Mouse (Mus musculus): Measurements from ENCODE around the gene Akap2.

Gene Akap2

DNA sequence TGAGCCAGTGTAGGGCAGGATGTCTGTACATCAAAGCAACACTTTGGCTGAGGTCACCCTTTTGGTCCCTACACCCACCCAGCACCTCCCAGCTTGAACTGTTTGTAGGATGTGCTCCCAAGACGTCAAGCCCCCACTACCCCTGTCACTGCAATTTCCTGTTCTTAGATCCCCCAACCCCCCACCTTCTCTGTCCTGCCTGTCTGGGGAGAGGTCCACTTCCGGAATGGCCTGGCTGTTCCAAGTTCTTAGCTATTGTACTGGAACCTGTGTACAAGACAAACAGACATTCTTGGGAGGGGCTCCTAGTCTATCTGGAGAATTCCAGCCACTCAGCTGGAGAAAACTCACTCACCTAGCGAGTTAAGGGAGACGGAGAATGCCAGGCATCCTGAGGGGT, 116.7 kb downstream of the Akap2 start:
- DNase-seq (ENCODE audit: low spot score) = no peak

DNA sequence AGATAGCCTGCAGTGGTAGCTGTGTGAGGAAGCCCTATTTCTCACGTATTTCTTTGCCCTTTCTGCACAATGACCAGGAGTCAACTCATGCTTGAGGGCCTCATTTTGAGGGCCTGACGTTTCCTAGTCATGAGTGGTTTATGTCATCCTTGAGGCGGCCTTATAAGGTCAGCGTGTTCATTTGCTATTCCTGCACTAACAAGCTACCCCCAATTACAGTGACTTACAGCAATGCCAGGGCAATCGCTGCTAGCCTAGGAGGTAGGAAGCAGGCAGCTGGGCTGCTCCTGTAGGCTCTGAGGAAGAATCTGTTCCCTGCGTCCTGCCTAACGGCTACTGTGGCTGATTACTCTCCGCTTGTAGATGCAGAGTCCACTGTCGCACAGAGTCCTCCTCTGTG, 119.6 kb downstream of the Akap2 start:
- DNase-seq (ENCODE audit: low spot score) = no peak

DNA sequence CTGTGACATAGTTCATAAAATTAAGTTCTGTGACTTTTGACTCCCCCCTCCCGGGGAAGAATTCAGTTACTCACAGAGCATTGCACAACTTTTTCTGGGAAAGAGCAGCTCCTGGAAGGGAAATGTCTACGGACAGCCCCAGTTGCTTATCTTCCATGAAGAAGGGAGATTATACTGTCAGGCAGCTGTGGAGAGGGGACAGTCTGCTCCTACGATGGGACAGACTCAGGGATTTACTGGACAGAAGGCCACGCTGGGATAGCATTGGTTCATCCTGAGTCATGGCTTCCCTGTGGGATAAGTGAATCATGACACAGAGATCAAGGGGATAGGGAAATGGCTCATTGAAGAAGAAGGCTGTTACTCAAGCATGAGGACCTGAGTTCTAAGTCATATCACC, 121.9 kb downstream of the Akap2 start:
- DNase-seq (ENCODE audit: low spot score) = no peak

DNA sequence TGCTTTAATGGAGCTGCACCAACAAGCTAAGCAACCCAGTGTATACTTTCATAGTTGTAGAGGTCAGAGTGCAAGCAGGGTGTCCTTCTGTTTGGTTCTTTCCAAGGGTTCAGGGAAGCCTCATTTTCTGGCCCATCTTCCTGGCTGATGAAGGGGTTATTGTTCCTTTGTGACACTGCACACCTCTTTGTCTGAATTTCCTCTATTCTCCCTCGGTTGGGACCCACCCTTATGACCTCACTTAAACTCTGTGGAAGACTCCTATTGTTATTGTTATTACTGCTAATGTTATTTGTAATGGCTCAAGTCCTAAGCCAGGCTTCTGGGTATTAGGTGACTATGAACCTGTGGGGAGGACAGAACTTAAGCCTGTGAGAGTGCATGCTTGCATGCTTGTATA, 124.5 kb downstream of the Akap2 start:
- no peak for DNase-seq (ENCODE audit: low spot score)

DNA sequence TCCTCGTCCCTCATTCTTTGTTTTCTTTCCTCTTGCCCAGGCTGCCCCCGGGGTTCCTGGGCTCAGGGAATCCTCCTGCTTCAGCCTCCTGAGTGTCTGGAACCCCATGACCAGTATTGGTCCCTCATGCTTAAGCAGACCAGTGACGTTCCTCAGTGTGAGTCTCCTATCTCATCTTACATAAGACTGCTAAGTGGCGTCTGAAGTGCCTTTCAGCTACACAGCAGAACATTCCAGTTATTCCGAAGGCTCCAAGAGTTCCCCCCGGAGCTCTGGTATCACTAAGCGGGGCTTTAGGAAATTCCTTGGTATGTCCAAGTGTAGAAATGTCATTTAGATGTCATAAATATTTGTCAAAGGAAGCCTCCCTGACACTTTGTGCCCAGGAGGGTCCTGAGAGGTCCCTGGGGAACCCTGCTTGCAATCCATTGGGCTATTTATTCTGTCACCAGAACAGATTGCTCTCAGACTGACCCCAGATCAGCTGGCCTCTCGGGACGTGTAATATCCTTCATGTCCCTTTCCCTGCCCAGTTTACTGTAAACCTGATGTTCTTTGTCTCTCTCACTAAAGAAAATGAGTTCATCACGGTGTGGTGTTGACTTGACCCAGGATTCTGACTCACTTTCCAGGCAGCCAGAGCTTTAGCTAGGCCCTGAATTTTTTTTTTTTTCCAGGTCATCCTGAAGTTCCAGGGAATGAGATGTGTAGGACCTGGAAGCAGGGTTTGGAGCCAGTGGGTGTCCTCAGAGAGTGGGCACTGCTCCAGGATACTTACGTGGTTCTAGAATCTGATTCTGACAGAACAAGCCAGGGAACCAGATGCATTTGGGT, 125.2 kb downstream of the Akap2 start:
- DNase-seq (ENCODE audit: low spot score) = no peak

DNA sequence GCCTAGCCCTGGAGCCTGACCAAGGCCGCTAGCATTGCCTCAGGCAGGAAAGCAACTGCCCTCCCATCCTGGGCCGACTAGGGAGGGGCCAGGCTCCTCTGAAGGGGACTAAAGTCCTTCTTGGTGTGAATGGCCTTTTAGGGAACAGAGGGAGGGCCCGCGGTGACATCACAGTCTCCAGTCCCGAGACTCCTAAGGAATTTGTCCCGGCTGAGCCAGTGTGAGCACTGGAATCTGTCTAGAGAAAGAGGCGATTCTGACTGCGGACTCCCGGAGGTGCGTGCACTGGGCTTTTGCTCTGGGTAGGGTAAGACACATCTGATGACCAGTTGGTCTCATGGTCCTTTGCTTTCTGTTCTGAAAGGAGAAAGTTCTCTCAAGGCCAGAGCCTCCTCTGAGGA, 127.6 kb downstream of the Akap2 start:
- DNase-seq (ENCODE audit: low spot score) = no peak

DNA sequence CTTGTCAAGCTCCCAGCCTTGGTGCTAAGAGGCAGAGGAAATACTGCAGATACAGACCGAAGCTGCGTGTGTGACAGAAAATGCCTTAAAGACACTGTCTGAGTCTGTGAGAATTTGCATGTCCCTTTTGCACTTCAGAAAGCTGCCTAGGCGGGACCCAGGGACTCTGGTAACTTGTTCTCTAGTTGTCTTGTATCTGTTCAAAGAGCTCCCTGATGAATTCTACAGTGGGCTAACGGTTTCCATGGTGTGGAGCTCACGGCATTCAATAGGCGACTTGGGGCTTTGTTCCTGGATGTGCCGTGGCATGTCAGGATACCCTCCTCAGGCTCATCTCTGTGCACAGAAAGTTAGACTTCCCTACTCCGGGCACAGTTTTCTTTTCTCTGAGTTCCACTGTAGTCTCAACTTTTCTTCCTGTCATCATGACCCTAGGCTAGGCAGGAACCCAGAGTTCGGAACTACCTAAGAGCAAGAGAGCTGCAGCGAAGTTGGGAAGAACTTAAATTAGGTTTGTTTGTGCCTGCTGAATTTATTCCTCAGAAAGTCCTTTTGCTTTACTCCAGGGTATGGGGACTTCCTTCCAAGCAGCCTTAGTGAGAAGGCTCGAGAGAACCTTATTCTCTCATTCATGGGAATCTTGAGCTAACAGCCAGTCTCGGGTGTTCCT, 128.2 kb downstream of the Akap2 start:
- DNase-seq (ENCODE audit: low spot score) = no peak

DNA sequence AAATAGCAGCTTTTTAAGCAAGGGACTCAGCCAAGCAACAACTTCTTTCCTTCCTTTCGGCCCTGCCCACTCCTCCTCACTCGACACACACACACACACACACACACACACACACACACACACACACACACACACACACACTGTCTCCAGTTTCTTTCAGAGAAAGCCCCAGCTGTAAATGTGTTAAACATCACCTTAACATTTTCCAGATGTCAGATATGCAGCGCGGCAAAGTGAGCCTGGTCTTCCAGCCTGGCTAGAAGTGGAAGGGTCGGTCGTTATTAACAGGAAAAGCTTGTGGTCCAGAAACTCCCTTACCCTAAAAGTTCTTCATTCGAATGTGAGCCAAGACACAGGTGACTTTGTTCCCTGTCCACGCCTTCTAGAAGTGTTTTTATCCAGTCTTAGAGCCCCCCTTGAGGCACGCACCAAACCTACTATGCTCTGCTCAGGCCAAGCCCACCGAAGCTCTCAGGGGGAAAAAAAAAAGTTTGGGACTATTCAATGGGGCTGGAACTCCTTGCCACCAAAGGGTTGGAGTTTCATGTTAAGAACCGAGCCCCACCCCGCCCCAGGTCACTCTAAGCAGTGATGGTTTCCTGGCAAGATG, 129.0 kb downstream of the Akap2 start:
- DNase-seq (ENCODE audit: low spot score) = no peak

DNA sequence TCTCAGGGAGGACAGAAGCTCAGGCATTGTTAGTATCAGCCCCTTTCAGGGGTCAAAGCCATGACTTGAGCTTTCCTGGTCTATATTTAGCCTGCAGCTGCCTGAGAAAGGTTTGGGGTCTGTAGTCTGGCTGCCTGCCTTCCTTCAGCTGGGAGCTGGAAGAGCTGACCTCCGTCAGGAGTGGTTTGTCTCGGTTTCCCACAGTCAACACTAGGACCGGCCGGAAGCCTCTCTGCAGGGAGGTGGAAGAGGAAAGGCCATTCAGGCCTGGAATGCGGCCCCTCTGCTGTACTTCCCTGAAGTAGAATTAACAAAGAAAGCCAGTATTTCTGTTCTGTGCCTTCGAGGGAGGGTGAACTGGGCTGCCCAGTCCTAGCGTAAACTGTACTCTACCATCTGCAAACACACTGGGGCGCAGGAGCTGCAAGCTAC, 129.6 kb downstream of the Akap2 start:
- DNase-seq (ENCODE audit: low spot score) = no peak

DNA sequence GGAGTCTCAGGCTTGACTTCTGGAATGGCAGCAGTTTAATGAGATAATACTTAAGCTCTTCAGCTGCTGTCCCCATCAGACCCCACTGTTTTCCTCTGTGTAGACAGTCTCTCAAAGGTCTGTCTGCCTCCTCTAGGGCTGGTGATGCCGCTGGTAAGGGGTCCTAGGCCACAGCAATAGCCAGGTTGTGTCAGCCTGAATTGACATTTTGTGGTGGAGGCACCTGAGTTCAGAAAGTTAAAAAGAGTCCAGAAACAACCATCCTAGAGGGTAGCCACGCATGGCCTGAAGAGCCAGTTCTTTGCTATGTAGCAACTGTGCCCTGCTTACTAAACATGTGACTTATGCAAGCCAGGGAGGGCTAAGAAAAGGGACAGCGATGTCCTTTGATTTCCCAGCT, 130.2 kb downstream of the Akap2 start:
- DNase-seq (ENCODE audit: low spot score) = no peak

DNA sequence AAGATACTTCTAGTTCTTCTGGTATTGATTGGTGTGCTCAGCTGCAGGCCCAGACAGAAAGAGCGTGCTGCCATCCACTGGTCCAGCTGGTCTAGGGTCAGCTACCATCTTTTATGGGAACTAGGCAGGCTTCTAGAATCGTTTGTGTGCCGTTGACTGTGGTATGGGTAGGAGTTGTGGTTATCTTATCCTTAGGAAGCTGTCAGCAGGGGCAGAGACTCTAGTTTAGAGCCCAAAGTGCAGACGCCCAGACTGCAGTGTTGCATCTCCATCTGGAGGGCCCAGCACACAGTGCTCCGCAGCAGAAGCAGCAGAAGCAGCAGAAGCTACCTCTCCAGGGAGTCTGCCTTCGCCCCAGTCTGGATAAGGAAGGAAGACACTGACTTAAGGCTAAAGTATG, 132.0 kb downstream of the Akap2 start:
- no peak for DNase-seq (ENCODE audit: low spot score)

DNA sequence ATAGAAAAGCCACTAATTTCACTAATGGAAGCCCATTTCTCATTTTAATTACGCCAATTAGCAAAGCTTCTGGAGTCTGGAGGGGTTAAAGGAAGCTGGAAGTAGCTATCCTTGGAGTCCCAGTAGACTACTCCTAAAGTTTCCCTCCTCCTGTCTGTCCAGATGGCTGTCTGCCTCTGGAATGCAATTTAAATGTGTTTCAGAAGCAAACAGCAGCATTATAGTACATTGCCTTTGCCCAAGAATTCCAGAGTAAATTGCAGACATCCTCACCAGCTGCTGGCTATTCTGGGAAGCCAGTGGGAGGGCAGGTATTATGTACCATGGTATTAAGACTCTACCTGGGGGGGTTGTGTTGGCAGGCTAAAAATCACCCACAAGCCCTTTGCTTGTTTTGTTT, 134.3 kb downstream of the Akap2 start:
- DNase-seq (ENCODE audit: low spot score) = no peak

DNA sequence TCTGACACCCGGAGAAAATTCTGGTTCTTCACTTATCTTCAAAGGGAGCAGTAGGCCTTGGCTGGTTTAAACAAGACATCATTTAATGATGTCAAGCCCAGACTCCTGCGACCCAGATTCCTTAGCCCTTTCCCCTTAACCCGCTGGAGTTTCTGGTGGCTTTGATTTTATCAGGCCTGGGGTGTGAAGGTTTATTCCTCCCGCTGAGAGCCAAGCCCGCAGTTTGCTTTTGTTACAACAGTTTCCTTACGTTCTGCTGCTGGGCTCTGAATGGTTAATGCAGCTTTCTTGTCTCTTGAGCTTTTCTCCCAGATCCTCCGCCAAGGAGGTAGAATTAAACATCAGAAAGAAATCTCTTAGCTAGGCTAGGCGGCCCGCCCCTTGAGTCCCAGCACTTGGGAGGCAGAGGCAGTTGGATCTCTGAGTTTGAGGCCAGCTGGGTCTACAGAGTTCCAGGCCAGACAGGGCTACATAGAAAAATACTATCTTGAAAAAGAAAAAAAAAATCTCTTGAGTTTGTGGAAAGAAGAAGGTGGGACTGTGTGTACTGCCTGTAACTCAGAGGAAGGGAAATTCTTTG, 135.1 kb downstream of the Akap2 start:
- DNase-seq (ENCODE audit: low spot score) = no peak

DNA sequence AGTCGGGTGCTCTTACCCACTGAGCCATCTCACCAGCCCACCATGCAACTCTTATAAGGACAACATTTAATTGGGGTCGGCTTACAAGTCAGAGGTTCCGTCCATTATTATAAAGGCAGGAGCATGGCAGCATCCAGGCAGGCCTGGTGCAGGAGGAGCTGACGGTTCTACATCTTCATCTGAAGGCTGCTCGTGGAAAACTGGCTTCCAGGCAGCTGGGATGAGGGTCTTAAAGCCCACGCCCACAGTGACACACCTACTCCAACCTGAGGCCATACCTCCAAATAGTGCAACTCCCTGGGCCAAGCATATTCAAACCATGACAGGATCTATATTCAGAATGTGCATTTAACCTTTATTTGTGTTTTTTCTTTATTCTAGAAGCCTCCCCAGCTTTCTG, 136.7 kb downstream of the Akap2 start:
- no peak for DNase-seq (ENCODE audit: low spot score)

DNA sequence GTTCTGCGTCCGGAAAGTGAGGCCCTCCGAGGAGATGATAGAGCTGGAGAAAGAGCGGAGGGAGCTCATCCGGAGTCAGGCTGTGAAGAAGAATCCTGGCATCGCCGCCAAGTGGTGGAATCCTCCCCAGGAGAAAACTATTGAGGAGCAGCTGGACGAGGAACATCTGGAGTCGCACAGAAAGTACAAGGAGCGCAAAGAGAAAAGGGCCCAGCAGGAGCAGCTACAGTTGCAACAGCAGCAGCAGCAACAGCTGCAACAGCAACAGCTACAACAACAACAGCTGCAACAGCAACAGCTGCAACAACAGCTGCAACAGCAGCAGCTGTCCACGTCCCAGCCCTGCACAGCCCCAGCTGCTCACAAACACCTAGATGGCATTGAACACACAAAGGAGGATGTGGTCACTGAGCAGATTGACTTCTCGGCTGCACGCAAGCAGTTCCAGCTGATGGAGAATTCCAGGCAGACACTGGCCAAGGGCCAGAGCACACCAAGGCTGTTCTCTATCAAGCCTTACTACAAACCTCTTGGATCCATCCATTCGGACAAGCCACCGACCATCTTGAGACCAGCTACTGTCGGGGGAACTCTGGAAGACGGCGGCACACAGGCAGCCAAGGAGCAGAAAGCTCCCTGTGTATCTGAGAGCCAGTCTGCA, 138.0 kb downstream of the Akap2 start:
- DNase-seq (ENCODE audit: low spot score) = no peak

DNA sequence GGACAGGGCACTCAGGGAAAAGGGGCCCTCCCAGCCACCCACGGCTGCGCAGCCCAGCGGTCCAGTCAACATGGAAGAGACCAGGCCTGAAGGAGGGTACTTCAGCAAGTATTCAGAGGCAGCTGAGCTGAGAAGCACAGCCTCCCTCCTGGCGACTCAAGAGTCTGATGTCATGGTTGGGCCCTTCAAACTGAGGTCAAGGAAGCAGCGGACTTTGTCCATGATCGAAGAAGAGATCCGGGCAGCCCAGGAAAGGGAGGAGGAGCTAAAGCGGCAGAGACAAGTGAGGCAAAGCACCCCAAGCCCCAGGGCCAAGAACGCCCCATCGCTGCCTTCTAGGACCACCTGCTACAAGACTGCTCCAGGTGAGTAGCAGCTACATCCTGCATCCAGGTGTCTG, 139.2 kb downstream of the Akap2 start:
- no peak for DNase-seq (ENCODE audit: low spot score)

DNA sequence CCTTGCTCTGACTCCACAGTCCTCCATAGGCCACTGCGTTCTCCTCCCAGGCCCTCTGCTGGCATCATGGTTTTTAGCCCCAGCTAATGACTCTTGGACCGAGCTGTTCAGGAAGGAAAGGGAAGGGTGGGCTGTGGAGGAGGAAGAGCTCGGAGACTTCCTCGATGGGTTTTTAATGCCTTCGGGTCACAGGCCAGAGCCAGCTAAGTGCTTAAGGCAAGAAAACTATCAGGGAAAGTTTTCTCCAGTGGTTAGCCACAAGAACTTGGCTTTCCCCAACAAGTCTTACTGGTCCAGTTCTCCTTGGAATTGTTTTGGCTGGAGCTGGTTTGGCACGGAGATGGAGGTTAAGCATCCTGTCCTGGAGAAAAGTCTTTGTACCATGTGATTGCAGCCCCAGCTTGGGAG, 142.8 kb downstream of the Akap2 start:
- no peak for DNase-seq (ENCODE audit: low spot score)

DNA sequence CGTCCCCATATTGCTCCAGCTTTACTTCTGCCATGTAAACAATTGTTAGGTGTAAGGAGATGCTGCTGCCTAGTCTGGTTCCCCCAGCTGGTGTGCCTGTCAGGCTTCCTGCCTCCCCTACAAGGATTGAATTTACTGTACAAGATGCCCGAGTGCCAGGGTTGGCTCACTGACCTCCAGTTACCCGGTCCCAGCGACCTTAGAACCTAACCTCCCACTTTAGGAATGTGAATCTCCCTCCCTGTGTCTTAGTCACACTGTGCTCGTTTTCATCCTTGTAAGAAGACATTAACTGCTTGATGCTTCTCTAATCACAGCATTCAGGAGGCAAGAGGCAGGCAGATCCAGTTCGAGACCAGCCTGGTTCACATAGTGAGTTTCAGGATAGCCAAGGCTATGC, 143.7 kb downstream of the Akap2 start:
- no peak for DNase-seq (ENCODE audit: low spot score)

DNA sequence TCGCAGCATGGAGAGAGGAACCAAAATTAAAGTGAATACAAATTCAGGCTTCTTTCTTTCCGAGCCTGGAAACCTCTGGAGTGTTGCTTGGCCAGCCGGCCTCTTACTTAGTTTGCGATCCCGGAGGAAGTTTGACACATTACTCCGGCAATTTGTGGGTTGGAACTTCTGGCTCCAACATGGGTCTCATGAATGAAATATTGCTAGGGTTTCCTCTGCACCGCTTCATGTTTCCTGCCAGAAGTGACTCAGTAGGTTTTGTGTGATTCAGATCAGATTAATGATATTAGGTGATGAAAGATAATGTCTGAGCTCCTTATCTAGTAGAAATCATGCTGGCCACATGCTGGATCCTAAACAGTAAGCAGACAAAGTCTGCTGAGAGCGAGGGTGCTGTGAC, 144.4 kb downstream of the Akap2 start:
- no peak for DNase-seq (ENCODE audit: low spot score)

DNA sequence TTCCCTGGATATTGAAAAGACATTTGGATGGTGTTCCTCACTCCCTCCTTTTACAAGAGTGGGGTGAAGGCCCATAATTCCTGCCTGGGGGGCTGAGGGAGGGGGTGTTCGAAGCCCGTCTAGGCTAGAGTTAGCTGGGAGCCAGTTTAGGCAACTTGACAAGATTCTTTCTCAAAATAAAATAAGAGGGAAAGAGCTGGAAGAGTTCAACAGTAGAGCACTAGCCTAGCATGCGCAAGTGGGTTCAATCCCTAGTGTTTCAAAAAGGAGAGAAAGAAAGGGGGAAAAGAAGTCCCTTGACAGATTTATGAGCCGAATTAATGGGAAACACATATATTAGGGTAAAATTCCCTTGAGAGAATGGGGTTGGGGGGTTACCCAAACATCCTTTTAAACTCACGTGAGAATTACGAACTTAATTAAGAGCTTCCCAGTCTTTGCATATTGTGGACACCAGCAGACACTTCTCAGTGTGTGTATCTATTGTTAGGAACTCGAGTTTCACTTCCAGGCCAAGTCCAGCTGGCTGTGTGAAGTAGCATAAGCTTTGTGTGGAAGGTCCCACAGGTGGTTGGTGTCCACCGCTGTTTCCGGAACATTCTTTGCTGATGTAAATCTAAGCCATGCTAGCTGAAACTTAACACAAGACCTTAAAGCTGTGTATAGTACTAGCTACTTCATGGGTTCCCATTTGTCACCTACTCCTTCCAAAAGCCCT, 145.0 kb downstream of the Akap2 start:
- DNase-seq (ENCODE audit: low spot score) = peak; percentile 17

DNA sequence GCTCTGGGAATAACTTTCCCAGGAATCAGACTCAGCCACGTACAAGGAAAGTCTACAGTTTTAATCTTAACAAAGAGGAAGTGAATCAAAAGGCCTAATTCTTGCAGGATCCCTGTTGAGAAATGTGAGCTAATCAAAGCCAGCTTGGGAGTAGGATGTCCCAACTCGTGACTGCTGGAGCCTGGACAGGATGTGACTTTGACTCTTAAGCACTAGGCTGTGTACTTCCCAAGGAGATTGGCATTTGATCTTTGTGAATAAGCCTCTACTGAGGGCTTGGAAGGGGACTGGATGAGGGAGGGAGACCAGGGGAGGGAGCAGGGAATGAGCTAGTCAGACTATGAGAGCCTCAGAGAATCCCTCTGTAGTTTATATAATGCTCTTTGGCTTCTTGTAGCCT, 148.6 kb downstream of the Akap2 start:
- DNase-seq (ENCODE audit: low spot score) = no peak

DNA sequence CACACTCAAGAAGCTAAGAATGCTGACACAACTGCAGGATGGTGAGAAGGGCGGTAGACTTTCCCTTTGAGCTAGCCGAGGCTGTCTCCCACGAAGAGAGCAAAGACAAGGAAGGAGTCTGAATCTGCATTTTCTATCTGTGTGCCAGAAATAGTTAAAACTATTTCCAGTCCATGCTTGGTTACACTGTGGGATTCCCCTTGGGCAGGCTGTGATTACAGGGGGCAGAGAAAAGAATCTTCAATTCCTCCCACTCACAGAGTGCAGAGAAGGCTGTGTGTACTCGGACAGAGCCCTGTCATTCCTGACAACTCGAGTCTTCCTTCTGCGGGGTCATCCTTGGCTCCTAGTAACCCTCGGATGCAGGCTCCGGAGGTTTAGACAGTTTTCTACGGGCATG, 149.5 kb downstream of the Akap2 start:
- DNase-seq (ENCODE audit: low spot score) = no peak
